Mouse (Mus musculus): Measurements from ENCODE around the gene Slf2. TPM values are rescaled to one million over a fixed set of nuclear protein-coding genes. Genes with fewer than 3 reads are reported as not detected.
A peak's percentile ranks its signal among the peaks of the same experiment; 100 is the strongest.

Gene Slf2
- polyA plus RNA-seq, 1 experiment from 2014 or later, result 56.3 TPM

DNA sequence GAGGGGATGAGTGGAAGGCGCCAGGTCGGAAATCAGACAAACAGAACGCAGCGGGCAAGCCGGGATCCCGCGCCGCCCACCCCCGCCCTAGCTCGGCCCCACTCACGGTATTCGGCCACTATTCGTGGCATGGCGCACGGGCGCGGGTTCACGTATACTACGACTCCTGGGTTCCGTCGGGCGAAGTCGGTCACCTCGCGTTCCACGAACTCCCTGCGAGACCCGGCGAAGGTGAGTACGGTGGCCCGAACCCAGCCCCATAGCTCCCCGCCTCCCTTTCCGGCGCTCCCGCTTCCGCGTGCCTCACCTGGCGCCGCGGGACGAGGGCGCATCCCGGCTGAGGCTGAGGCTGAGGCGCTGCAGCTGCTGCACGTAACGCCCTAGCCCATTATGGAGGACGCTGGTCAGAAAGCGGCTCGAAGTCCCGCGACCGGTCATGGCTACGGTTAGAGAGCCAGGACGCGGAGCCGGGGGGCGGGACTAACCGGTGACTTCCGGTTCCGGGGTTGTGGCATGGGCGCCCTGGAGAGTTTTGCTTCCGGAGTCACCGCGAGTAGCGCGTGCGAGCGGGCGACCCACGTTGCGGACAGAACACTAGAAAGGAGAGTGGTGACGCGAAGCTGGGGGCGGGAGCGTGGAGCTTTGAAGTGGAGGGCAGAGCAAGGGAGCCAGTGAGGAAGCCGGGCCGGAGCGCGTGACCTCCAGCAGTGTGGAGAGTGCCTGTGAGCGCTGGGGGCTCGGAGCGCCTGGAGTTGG, 75.2 kb downstream of the Slf2 start, which contains the start of gene Mrpl43:
Gene Mrpl43 (minus strand): TSS at position 486 of the 756 bp plus-strand sequence.
- under 1% methylated on average over 82 of the region's 82 CpGs for WGBS
- Histone ChIP-seq H3K36me3 (replicated peaks) (peaks cover 77% of the 10 kb centered on the region), H3K27ac (replicated peaks) (peak within 1 kb of the TSS; percentile 90), H3K4me1 (peaks cover 28% of the 10 kb centered on the region), H3K27me3 (replicated peaks; ENCODE audit: low read depth, poor library complexity, severe bottlenecking) (no peaks in the 10 kb centered on the region), H3K9me3 (no peaks in the 10 kb centered on the region), H3K4me3 (peak within 1 kb of the TSS; percentile 97)
- DNase-seq (ENCODE audit: low spot score), result peak; percentile 96

- Histone ChIP-seq H3K36me3 (replicated peaks) (peaks cover 77% of the 10 kb centered on the region), H3K9me3 (no peaks in the 10 kb centered on the region), H3K27ac (replicated peaks) (peak overlapping the region; percentile 90), H3K27me3 (replicated peaks; ENCODE audit: low read depth, poor library complexity, severe bottlenecking) (no peaks in the 10 kb centered on the region), H3K4me1 (peaks cover 28% of the 10 kb centered on the region), H3K4me3 (peak overlapping the region; percentile 97)
- no peak for DNase-seq (ENCODE audit: low spot score)
- WGBS, result 46% methylated on average over 17 of the region's 17 CpGs
Measured at GRCm38 (mm10) chr19:45007021-45007420, 76.1 kb downstream of the Slf2 start.

- Histone ChIP-seq H3K9me3 (no peaks in the 10 kb centered on the region), H3K27me3 (replicated peaks; ENCODE audit: low read depth, poor library complexity, severe bottlenecking) (no peaks in the 10 kb centered on the region), H3K36me3 (replicated peaks) (peaks cover 76% of the 10 kb centered on the region), H3K4me3 (peak overlapping the region; percentile 97), H3K4me1 (peaks cover 32% of the 10 kb centered on the region), H3K27ac (replicated peaks) (peak overlapping the region; percentile 90)
- WGBS, result 91% methylated on average over 20 of the region's 20 CpGs
- DNase-seq (ENCODE audit: low spot score), result no peak
Measured at GRCm38 (mm10) chr19:45007425-45008191, 76.7 kb downstream of the Slf2 start.

GRCm38 (mm10) chr19:45010646-45011045, 79.7 kb downstream of the Slf2 start:
- 91% methylated on average over 4 of the region's 4 CpGs for WGBS
- Histone ChIP-seq H3K4me1 (peaks cover 56% of the 10 kb centered on the region), H3K36me3 (replicated peaks) (peaks cover 57% of the 10 kb centered on the region), H3K27ac (replicated peaks) (no peak overlapping the region), H3K9me3 (no peaks in the 10 kb centered on the region), H3K4me3 (no peak overlapping the region), H3K27me3 (replicated peaks; ENCODE audit: low read depth, poor library complexity, severe bottlenecking) (no peaks in the 10 kb centered on the region)
- no peak for DNase-seq (ENCODE audit: low spot score)

- H3K4me1 ChIP-seq, result peaks cover 63% of the 10 kb centered on the region
- peaks cover 56% of the 10 kb centered on the region for H3K36me3 ChIP-seq (replicated peaks)
- H3K4me3 ChIP-seq, result no peak overlapping the region
Measured at GRCm38 (mm10) chr19:45012219-45012618, 81.3 kb downstream of the Slf2 start.

DNA sequence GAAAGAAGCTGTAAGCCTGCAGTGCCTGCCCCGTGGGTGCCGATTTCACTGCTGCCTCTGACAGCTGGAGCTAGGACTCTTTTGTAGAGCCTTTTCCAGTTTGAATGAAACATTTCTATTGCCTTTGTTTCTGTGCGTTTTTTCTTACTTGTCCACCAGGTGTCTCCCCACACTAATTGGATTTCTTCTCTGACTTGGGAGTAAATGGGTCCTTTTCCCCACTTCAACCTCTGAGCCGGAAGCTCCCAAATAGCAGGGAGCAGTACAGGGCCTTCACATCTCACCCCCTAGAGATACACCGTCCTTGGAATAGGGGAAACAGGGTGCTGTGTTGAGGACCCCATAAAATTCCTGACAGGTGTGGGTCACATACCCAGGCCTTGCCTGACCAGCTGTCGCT, 81.7 kb downstream of the Slf2 start:
- H3K4me3 ChIP-seq, result no peak overlapping the region
- no peaks in the 10 kb centered on the region for H3K9me3 ChIP-seq
- 49% methylated on average over 6 of the region's 6 CpGs for WGBS
- peak; percentile 21 for DNase-seq (ENCODE audit: low spot score)
- H3K27ac ChIP-seq (replicated peaks), result peak overlapping the region; percentile 98
- H3K36me3 ChIP-seq (replicated peaks), result peaks cover 51% of the 10 kb centered on the region
- H3K4me1 ChIP-seq, result peaks cover 61% of the 10 kb centered on the region
- H3K27me3 ChIP-seq (replicated peaks; ENCODE audit: low read depth, poor library complexity, severe bottlenecking), result no peaks in the 10 kb centered on the region

More at GRCm38 (mm10) chr19:45012219-45012618, 81.3 kb downstream of the Slf2 start:
- Histone ChIP-seq H3K27me3 (replicated peaks; ENCODE audit: low read depth, poor library complexity, severe bottlenecking) (no peaks in the 10 kb centered on the region), H3K9me3 (no peaks in the 10 kb centered on the region), H3K27ac (replicated peaks) (peak overlapping the region; percentile 98)
- 86% methylated on average over 8 of the region's 8 CpGs for WGBS
- DNase-seq (ENCODE audit: low spot score), result no peak

- H3K36me3 ChIP-seq (replicated peaks), result peaks cover 41% of the 10 kb centered on the region
- H3K4me3 ChIP-seq, result peak overlapping the region; percentile 87; the same call in 1 of the 2 replicates
- no peaks in the 10 kb centered on the region for H3K9me3 ChIP-seq
- DNase-seq (ENCODE audit: low spot score), result peak; percentile 67
- H3K4me1 ChIP-seq, result peaks cover 58% of the 10 kb centered on the region
- peak overlapping the region; percentile 98 for H3K27ac ChIP-seq (replicated peaks)
- 55% methylated on average over 6 of the region's 6 CpGs for WGBS
- H3K27me3 ChIP-seq (replicated peaks; ENCODE audit: low read depth, poor library complexity, severe bottlenecking), result no peaks in the 10 kb centered on the region
Measured at GRCm38 (mm10) chr19:45013581-45014225, 82.8 kb downstream of the Slf2 start.

GRCm38 (mm10) chr19:45014335-45014971, 83.5 kb downstream of the Slf2 start, which contains the start of gene Lzts2:
TSS of gene Lzts2 (plus strand) at chr19:45014414.
- Histone ChIP-seq H3K27ac (replicated peaks) (peak within 1 kb of the TSS; percentile 98), H3K36me3 (replicated peaks) (peaks cover 34% of the 10 kb centered on the region), H3K4me3 (peak within 1 kb of the TSS; percentile 87), H3K4me1 (peaks cover 62% of the 10 kb centered on the region), H3K27me3 (replicated peaks; ENCODE audit: low read depth, poor library complexity, severe bottlenecking) (no peaks in the 10 kb centered on the region), H3K9me3 (no peaks in the 10 kb centered on the region)
- peak; percentile 69 for DNase-seq (ENCODE audit: low spot score)
- WGBS, result 6% methylated on average over 10 of the region's 10 CpGs

- Histone ChIP-seq H3K27ac (replicated peaks) (peak overlapping the region; percentile 98), H3K4me1 (peaks cover 67% of the 10 kb centered on the region), H3K27me3 (replicated peaks; ENCODE audit: low read depth, poor library complexity, severe bottlenecking) (no peaks in the 10 kb centered on the region), H3K9me3 (no peaks in the 10 kb centered on the region), H3K36me3 (replicated peaks) (peaks cover 33% of the 10 kb centered on the region), H3K4me3 (peak overlapping the region; percentile 87)
- peak; percentile 69 for DNase-seq (ENCODE audit: low spot score)
- under 1% methylated on average over 25 of the region's 25 CpGs for WGBS
Measured at GRCm38 (mm10) chr19:45014981-45015402, 84.0 kb downstream of the Slf2 start.

DNA sequence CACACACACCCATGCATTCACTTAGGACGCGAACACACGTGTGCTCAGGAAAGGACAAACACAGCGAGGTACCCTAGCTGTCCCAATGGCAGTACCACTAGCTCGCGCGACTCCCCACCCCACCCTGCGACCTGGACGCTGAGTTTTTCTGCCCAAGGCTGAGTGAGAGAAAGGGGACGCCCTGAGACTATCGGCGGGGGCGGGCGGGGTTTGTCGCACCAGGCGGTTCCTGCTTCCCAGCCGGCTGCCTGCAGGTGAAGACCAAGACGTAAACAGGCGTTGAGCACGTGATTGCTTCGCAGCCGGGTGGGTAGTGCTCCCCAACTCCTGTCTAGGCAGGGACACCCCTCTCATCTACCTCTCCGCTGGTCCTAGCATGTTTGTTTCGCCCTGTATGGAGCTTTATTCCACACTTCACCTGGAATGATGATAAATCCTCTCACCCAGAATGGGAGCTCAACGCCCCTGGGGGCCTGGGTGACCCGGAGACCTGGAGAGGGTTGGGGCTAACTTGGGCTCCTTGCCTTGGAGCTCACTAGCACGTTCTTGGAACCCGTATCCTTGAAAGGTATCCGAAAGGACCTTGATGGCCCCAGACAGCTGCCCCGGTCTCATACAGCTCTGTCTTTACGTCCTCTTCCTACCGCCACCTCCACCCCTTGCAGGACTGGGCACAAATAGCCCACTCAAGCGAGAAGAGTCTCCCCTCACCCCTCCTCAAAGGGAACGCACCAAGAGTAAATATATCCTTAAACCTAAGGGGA, 84.7 kb downstream of the Slf2 start:
- peak; percentile 71 for DNase-seq (ENCODE audit: low spot score)
- H3K4me1 ChIP-seq, result peaks cover 74% of the 10 kb centered on the region
- peak overlapping the region; percentile 98 for H3K27ac ChIP-seq (replicated peaks)
- H3K4me3 ChIP-seq, result peak overlapping the region; percentile 87
- no peaks in the 10 kb centered on the region for H3K27me3 ChIP-seq (replicated peaks; ENCODE audit: low read depth, poor library complexity, severe bottlenecking)
- peaks cover 32% of the 10 kb centered on the region for H3K36me3 ChIP-seq (replicated peaks)
- no peaks in the 10 kb centered on the region for H3K9me3 ChIP-seq
- under 1% methylated on average over 34 of the region's 34 CpGs for WGBS

DNA sequence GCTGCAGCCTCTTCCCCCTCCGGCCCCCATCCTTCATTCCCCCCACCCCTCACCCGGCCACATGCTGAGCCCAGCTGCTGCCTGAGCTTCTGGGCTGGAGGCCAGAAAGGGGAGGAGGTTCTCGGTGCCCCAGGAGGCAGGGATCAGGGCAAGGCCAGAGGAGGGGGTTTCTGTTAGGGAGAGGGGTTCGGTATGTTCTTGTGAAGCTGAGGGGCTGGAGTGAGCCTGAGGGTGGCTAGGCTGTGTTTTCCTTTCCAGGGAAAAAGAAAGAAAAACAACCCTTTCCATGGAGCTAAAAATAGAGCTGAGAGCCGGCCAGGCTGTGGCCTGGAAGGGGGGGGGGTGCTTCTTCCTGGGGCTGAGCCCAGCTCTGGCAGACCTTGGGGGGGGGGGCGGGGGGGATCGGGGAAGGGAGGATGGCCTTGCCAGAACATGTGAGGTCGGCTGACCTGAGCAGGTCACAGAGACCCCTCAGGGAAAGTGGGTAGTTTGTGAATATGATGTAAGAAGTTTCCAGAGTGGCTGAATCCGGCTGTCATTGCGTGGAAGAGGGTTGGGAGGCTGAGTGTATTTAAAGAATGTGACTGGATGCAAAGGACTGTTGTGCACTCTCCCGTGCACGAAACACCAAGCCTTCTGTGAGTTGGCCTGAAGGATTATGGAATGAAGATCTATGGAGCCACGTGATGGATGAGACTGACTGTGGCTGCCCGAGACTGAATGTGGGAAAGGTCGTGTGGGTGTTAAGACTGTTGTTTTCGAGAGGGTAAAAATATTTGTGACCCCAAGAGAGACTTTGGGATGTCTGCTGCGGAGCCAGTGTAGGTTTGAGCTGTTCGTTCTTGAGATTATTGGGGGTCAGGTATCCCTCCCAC, 85.6 kb downstream of the Slf2 start:
- Histone ChIP-seq H3K27ac (replicated peaks) (peak overlapping the region; percentile 98), H3K4me1 (peaks cover 83% of the 10 kb centered on the region), H3K9me3 (no peaks in the 10 kb centered on the region), H3K27me3 (replicated peaks; ENCODE audit: low read depth, poor library complexity, severe bottlenecking) (no peaks in the 10 kb centered on the region), H3K4me3 (peak overlapping the region; percentile 87), H3K36me3 (replicated peaks) (peaks cover 32% of the 10 kb centered on the region)
- DNase-seq (ENCODE audit: low spot score), result peak; percentile 80
- WGBS, result 1% methylated on average over 18 of the region's 18 CpGs

Data from embryonic facial prominence, embryonic 10.5 days (tissue).